ENCODE assay signal across 30 mouse cellular contexts in genomic region chr19:29851036-29851690, GRCm38 (mm10). TPM values are rescaled to one million over a fixed set of nuclear protein-coding genes. Genes with fewer than 3 reads are reported as not detected.
DNase-seq lines count a peak whose midpoint lies in the region; ATAC-seq and TF ChIP-seq lines count a peak whose summit lies in the region.
"Had no signal": no experiment of that assay in that cellular context is flagged by ENCODE, and none has a peak within 500 bp of the region (broad histone marks: within the 10 kb centered on the region; RNA-seq: fewer than 3 reads in every experiment).

No protein-coding gene starts in this region.

- no peak overlapping the region for H3K27ac ChIP-seq in forebrain, embryonic 12.5 days
- H3K27ac ChIP-seq in forebrain, embryonic 14.5 days (ENCODE audit: low read depth, low read length) = no peak overlapping the region
- no peak overlapping the region for H3K27ac ChIP-seq in midbrain, postnatal 0 days (ENCODE audit: low read depth, low read length)
- H3K27ac ChIP-seq in midbrain, embryonic 15.5 days = no peak overlapping the region
- H3K27ac ChIP-seq: embryonic facial prominence, embryonic 12.5 days; forebrain, embryonic 10.5 days; hindbrain, embryonic 13.5 days; liver, embryonic 14.5 days; stomach, postnatal 0 days had no signal

- TF ChIP-seq POLR2A in brain, embryonic 14.5 days (IDR thresholded peaks at IDR 0.05; ENCODE audit: borderline replicate concordance, extremely low read depth, insufficient read depth, insufficient read length, poor library complexity, severe bottlenecking) = no peak

- H3K4me2 ChIP-seq in forebrain, embryonic 12.5 days = no peak overlapping the region
- H3K4me2 ChIP-seq in forebrain, embryonic 14.5 days (ENCODE audit: low read length) = no peak overlapping the region
- H3K4me2 ChIP-seq in midbrain, postnatal 0 days (ENCODE audit: low read depth, low read length, poor library complexity, severe bottlenecking) = 0 out of 2 replicates have a peak overlapping the region, but pooled peaks have one; percentile 5
- no peak overlapping the region for H3K4me2 ChIP-seq in midbrain, embryonic 15.5 days
- H3K4me2 ChIP-seq: embryonic facial prominence, embryonic 12.5 days; heart, embryonic 11.5 days; hindbrain, embryonic 13.5 days had no signal

- peak overlapping the region; percentile 12; the same call in 1 of the 2 replicates for H3K9ac ChIP-seq in forebrain, embryonic 12.5 days
- no peak overlapping the region for H3K9ac ChIP-seq in forebrain, embryonic 14.5 days (ENCODE audit: low read length)
- no peak overlapping the region for H3K9ac ChIP-seq in midbrain, postnatal 0 days (replicated peaks; ENCODE audit: low read length, poor library complexity, severe bottlenecking)
- no peak overlapping the region for H3K9ac ChIP-seq in midbrain, embryonic 15.5 days
- H3K9ac ChIP-seq: embryonic facial prominence, embryonic 12.5 days; forebrain, postnatal 0 days; hindbrain, embryonic 13.5 days; liver, embryonic 14.5 days had no signal

- no peak overlapping the region for H3K4me3 ChIP-seq in forebrain, embryonic 12.5 days (replicated peaks)
- no peak overlapping the region for H3K4me3 ChIP-seq in forebrain, embryonic 14.5 days (ENCODE audit: low read depth, low read length)
- no peak overlapping the region for H3K4me3 ChIP-seq in midbrain, postnatal 0 days (ENCODE audit: low read depth, low read length)
- H3K4me3 ChIP-seq in midbrain, embryonic 15.5 days = no peak overlapping the region
- H3K4me3 ChIP-seq: embryonic facial prominence, embryonic 12.5 days; forebrain, embryonic 10.5 days; hindbrain, embryonic 13.5 days had no signal

- no peaks in the 10 kb centered on the region for H3K9me3 ChIP-seq in forebrain, embryonic 12.5 days
- no peaks in the 10 kb centered on the region for H3K9me3 ChIP-seq in forebrain, embryonic 14.5 days (replicated peaks; ENCODE audit: control insufficient read depth, low read length)
- H3K9me3 ChIP-seq in midbrain, postnatal 0 days (ENCODE audit: low read length) = no peaks in the 10 kb centered on the region
- H3K9me3 ChIP-seq in midbrain, embryonic 15.5 days = no peaks in the 10 kb centered on the region
- H3K9me3 ChIP-seq: embryonic facial prominence, embryonic 12.5 days; forebrain, embryonic 10.5 days; hindbrain, embryonic 13.5 days had no signal

- no peak for DNase-seq in forebrain, embryonic 14.5 days (ENCODE audit: low spot score)
- no peak for DNase-seq in midbrain, postnatal 0 days (ENCODE audit: low spot score)
- DNase-seq in brain, embryonic 14.5 days (ENCODE audit: low read depth) = peak; percentile 20
- DNase-seq in retina, postnatal 1 day = peak; percentile 45
- DNase-seq in lung, postnatal 14 days = no peak
- no peak for DNase-seq in MN1 (ENCODE audit: low spot score)
- DNase-seq: adrenal gland, adult 8-10 months; cerebellum, adult 11-12 months; cerebellum, postnatal 10 days; forebrain, postnatal 0 days; gastrocnemius, postnatal 10 days; heart, adult 18-20 months; heart, postnatal 4 days; kidney, postnatal 14 days; layer of hippocampus, adult 9-11 months; liver; lung, adult 2 months; lung, postnatal 10 days; right cerebral cortex, postnatal 4 days; thymus, adult 18-20 months; thymus, postnatal 36 days had no signal

- 33% methylated on average over 12 of the region's 12 CpGs for WGBS in forebrain, embryonic 12.5 days
- 26% methylated on average over 12 of the region's 12 CpGs for WGBS in forebrain, embryonic 14.5 days
- WGBS in midbrain, postnatal 0 days = 25% methylated on average over 12 of the region's 12 CpGs
- 29% methylated on average over 12 of the region's 12 CpGs for WGBS in midbrain, embryonic 15.5 days

- H3K36me3 ChIP-seq in forebrain, embryonic 12.5 days (replicated peaks) = no peaks in the 10 kb centered on the region
- H3K36me3 ChIP-seq in forebrain, embryonic 14.5 days (ENCODE audit: control insufficient read depth, insufficient read depth, low read length) = no peaks in the 10 kb centered on the region
- H3K36me3 ChIP-seq in midbrain, postnatal 0 days (ENCODE audit: insufficient read depth, low read length) = no peaks in the 10 kb centered on the region
- no peaks in the 10 kb centered on the region for H3K36me3 ChIP-seq in midbrain, embryonic 15.5 days (replicated peaks)
- H3K36me3 ChIP-seq: embryonic facial prominence, embryonic 12.5 days; forebrain, embryonic 10.5 days; hindbrain, embryonic 13.5 days had no signal

- H3K4me1 ChIP-seq in forebrain, embryonic 12.5 days = no peaks in the 10 kb centered on the region
- no peaks in the 10 kb centered on the region for H3K4me1 ChIP-seq in forebrain, embryonic 14.5 days (ENCODE audit: control insufficient read depth, insufficient read depth, low read length)
- no peaks in the 10 kb centered on the region for H3K4me1 ChIP-seq in midbrain, postnatal 0 days (ENCODE audit: insufficient read depth, low read length)
- H3K4me1 ChIP-seq in midbrain, embryonic 15.5 days = no peaks in the 10 kb centered on the region; the same call in 1 of the 2 replicates
- H3K4me1 ChIP-seq: hindbrain, embryonic 13.5 days had no signal

- no peak for TF ChIP-seq CTCF in midbrain, postnatal 0 days (IDR thresholded peaks at IDR 0.05)
- no peak for TF ChIP-seq CTCF in brain, embryonic 14.5 days (IDR thresholded peaks at IDR 0.05; ENCODE audit: borderline replicate concordance, extremely low read depth, insufficient read depth, insufficient read length)

- no peak for ATAC-seq in forebrain, embryonic 12.5 days (ENCODE audit: low FRiP score)
- ATAC-seq in forebrain, embryonic 14.5 days = no peak
- no peak for ATAC-seq in midbrain, postnatal 0 days (ENCODE audit: low FRiP score)
- no peak for ATAC-seq in midbrain, embryonic 15.5 days (replicated peaks)
- ATAC-seq: forebrain, postnatal 0 days; intestine, postnatal 0 days had no signal

- peaks cover 31% of the 10 kb centered on the region for H3K27me3 ChIP-seq in forebrain, embryonic 12.5 days
- peaks cover 4% of the 10 kb centered on the region; the same call in 1 of the 2 replicates for H3K27me3 ChIP-seq in forebrain, embryonic 14.5 days (replicated peaks; ENCODE audit: control insufficient read depth, insufficient read depth, low read length)
- H3K27me3 ChIP-seq in midbrain, postnatal 0 days (ENCODE audit: insufficient read depth, low read length) = no peaks in the 10 kb centered on the region
- no peaks in the 10 kb centered on the region for H3K27me3 ChIP-seq in midbrain, embryonic 15.5 days (replicated peaks)
- H3K27me3 ChIP-seq: embryonic facial prominence, embryonic 12.5 days; hindbrain, embryonic 13.5 days had no signal

RNA-seq across cellular contexts. Expression of gene Ranbp6, which starts 38.4 kb away (rescaled TPM):
- polyA plus RNA-seq in forebrain, embryonic 12.5 days (2016; fragmentation: Nextera tagmentation; extraction: Ambion mirVana) = 38.2 and 40.7 TPM in 2 replicates
- polyA plus RNA-seq in forebrain, embryonic 14.5 days (2014; fragmentation: Nextera tagmentation; extraction: Ambion mirVana) = 42.1 and 53.4 TPM in 2 replicates
- 47.2 and 62.2 TPM in 2 replicates for total RNA-seq in midbrain, postnatal 0 days (2014; rRNA removed)
- 38.8 and 39.4 TPM in 2 replicates for polyA plus RNA-seq in midbrain, postnatal 0 days (2015; fragmentation: Nextera tagmentation; extraction: Ambion mirVana)
- 47.7 and 52.4 TPM in 2 replicates for polyA plus RNA-seq in midbrain, embryonic 15.5 days (2015; fragmentation: Nextera tagmentation; extraction: Ambion mirVana)
- polyA plus RNA-seq in brain, embryonic 14.5 days (2012; rRNA removed) = 14.2 and 21.6 TPM in 2 replicates

RNA-seq across cellular contexts. Expression of gene 9930021J03Rik, which starts 45.4 kb away (rescaled TPM):
- 7.7 and 8.2 TPM in 2 replicates for polyA plus RNA-seq in forebrain, embryonic 12.5 days (2016; fragmentation: Nextera tagmentation; extraction: Ambion mirVana)
- 9.1 and 10.0 TPM in 2 replicates for polyA plus RNA-seq in forebrain, embryonic 14.5 days (2014; fragmentation: Nextera tagmentation; extraction: Ambion mirVana)
- 27.0 and 27.5 TPM in 2 replicates for total RNA-seq in midbrain, postnatal 0 days (2014; rRNA removed)
- polyA plus RNA-seq in midbrain, postnatal 0 days (2015; fragmentation: Nextera tagmentation; extraction: Ambion mirVana) = 5.1 and 6.3 TPM in 2 replicates
- 6.8 and 7.5 TPM in 2 replicates for polyA plus RNA-seq in midbrain, embryonic 15.5 days (2015; fragmentation: Nextera tagmentation; extraction: Ambion mirVana)
- 30.9 and 32.6 TPM in 2 replicates for polyA plus RNA-seq in brain, embryonic 14.5 days (2012; rRNA removed)

Comparison
In these comparisons a context has a peak if more than half of its experiments do, and no peak if none do; other contexts are left out.
1. DNase-seq: peak in brain, embryonic 14.5 days (single experiment) and retina, postnatal 1 day (single experiment); none in forebrain, embryonic 14.5 days (single experiment), midbrain, postnatal 0 days (single experiment), lung, postnatal 14 days (single experiment) and MN1 (single experiment).